Mouse (Mus musculus) gastrocnemius, postnatal 25 days (tissue): ENCODE data around the gene Ift52. TPM values are rescaled to one million over a fixed set of nuclear protein-coding genes. Genes with fewer than 3 reads are reported as not detected.
A peak's percentile ranks its signal among the peaks of the same experiment; 100 is the strongest.

Experiments
- DNase-seq: peaks from one replicate; pipeline ENCODE4 v3.0.0; 2022
- long read RNA-seq, 2 experiments: library from polyadenylated mRNA; stranded (forward); transcript quantifications; one replicate each; pipeline ENCODE4 v2.0.0; 2021
- total RNA-seq, 2 experiments: library from RNA; stranded (reverse); gene quantifications; 1 replicate in 1 of 2; 2 replicates in 1 of 2; pipeline ENCODE4 v1.2.3; 2021

Ift52 gene
- 10 to 100 TPM; 10.6 to 12.6 TPM for total RNA-seq
- long read RNA-seq, experiment 1, transcript Ift52-201 (13 exons, 2,248 nt) = major isoform, 13 of 13 reads
- long read RNA-seq, experiment 1, partial matches to known transcripts = 0 of 13 reads
- long read RNA-seq, experiment 1, other reads (novel, unspliced or antisense) = 0 of 13 reads
- long read RNA-seq, experiment 2, transcript Ift52-201 (13 exons, 2,248 nt) = major isoform, 11 of 15 reads
- long read RNA-seq, experiment 2, partial matches to known transcripts = 3 of 15 reads
- long read RNA-seq, experiment 2, other reads (novel, unspliced or antisense) = 1 of 15 reads

DNA sequence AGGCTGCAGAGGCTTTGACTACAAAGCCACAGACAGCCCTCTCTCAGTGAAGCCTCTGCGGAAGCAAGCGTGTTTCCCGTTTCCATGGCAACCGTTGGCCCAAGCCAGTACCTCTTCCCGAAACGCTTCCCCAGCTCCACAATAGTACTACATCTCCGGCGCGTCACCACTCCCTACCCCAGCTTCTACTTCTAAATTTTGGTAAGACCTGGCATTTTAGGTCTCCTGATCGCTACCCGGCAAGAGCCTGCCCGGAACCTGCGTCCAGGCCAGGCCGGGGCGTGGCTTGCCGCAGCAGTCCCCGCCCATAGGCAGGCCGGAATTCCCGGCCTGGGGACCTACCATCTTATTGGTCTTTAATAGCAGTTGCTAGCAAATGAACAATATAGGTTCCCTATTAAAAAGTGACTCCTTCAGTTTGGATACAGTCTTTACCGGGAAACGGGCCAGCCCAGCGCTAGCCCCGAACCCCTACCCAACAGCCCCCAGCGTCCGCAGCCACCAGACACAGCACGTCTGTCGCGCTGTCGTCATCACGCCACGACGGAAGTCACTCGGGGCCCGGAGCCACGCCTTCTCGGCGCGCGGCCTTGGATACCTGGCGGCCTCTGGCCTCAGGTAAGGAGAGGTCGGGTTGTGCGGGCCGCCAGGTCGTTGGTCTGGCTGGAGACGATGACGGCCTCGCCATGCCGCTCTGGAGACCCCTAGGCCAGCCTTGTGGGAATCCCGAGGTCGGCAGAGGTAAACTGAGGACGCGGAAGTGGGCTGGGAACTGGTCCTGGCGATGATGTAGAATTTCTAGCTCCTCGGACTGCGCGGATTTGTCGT is at the start of gene Ift52:
Ift52 (plus strand) TSS at position 439 of the 828 bp plus-strand sequence.
- peak; percentile 82 for DNase-seq

- DNase-seq = no peak
These were observed 48.8 kb upstream of the Ift52 start for GRCm38 (mm10) chr2:162968357-162968756.

GRCm38 (mm10) chr2:162969101-162969500 is 48.1 kb upstream of the Ift52 start:
- DNase-seq = no peak

DNA sequence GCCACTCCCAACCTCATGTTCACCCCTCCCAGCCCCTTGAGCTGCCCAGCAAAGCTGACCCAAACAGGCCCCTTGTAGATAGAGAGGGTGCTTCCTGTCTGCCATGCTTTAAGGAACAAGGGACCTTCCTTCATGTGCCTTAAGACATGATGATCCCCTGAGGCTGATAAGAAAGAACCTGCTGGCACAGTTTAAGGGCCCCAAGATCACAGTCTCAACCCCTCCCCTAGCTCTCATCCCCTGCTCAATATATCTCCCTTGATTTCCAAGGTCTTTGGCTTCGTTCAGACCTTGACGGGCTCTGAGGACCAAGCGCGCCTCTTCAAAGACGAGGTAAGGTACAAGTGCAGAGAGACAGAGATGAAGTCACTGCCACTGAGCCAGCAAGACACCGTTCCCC is 46.3 kb upstream of the Ift52 start:
- DNase-seq = no peak

- no peak for DNase-seq
These were observed 44.4 kb upstream of the Ift52 start for GRCm38 (mm10) chr2:162972752-162973151.

GRCm38 (mm10) chr2:162973206-162973605 is 43.9 kb upstream of the Ift52 start:
- no peak for DNase-seq

DNA sequence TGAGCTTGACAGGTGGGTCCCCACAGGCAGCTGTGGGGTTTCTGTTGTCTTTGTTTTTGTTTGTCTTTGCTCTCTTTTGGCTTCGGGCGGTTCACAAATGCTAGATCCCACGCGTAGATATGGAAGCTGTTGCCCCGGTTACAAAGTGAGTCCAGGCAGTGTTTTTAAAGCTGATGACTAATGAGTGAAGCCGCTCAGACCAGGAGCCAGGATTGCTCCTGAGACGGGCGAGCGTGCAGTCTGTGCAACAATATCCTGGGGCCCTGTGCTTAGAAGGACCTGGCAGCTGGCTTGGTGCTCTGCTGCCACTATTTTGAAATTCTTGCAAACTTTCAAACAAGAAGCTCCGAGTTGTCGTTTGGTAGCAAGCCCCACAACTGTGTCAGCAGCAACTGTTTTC is 43.5 kb upstream of the Ift52 start:
- DNase-seq = no peak

- peak; percentile 25 for DNase-seq
These were observed 41.9 kb upstream of the Ift52 start for GRCm38 (mm10) chr2:162975157-162975775.

- peak; percentile 31 for DNase-seq
These were observed 41.2 kb upstream of the Ift52 start for GRCm38 (mm10) chr2:162976001-162976400.

DNA sequence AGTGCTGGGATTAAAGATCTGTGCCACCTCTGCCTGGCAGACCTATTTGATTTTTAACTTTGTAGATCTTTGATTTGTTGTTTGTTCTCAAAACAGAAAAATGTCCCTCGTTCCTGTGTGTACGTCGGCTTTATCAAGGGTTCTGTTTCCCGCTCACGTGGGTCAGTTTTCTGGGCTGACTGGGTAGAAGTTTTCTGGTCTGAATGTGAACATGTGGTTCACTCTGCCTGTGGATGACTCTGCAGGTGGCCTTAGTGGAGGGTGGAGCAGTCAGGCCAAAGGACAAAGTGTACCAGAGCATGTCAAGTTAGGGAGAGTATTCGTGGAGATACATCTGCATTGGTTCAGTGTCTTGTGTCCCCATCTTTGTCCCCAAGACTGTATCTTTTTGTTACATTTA is 32.8 kb upstream of the Ift52 start:
- DNase-seq = no peak

DNA sequence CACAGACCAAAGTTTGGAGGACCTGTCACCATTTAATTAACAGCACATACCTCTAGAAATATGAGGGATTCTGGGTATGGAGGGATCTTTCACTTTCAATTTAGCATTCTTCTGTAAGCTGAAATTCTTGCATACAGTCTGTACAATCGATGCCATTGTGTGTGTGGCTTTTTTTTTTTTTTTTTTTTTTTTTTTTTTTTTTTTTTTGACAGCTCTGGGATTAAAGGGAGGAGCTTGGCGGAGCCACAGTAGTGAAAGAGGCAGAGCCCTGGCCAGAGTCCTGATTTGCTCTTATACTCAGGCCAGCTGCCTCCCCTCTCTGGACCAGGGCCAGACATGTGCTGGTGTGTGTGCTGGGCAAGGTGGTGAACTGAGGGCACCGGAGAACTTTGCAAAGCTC is 31.2 kb upstream of the Ift52 start:
- DNase-seq = no peak

DNA sequence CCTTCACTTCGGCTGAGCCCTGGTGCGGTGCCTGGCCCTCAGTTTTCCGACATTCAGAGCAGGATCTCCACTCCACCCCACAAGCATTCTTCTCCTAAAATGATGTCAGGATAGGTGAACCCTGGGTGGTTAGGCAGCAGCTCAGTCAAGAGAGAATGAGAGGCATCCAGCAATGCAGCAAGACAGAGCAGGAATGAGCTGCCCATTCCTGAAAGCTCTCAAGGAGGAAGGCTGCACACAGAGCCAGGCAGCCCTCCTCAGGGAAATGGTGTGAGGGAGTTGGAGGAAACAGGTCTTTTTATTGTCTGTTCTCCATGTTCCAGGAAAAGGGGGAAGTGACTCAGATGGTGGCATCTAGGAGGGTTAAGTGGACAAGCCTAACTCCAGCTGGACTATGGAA is 30.4 kb upstream of the Ift52 start:
- DNase-seq = no peak

DNA sequence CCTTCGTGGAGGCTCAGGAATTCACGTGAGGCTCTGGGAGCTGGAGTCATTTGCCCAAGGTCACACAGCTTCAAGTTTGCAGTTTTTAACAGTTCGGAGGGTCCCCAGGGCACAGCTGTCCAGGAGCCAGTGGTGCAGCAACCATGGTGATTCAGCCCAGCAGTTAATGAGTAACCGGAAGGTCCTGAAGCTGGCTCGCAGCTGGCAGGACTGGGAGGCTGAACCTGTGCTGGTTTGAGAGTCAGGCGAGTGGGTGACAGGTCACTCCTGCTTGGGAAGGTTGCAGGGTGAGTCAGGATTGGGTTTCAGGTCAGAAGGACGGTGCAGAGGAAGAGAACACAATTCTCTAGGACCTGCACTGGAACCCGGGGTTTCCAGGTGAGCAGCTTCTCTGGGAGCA is 29.9 kb upstream of the Ift52 start, which contains the start of gene Sgk2:
Sgk2 (plus strand) TSS at position 113 of the 400 bp plus-strand sequence.
- no peak for DNase-seq

DNA sequence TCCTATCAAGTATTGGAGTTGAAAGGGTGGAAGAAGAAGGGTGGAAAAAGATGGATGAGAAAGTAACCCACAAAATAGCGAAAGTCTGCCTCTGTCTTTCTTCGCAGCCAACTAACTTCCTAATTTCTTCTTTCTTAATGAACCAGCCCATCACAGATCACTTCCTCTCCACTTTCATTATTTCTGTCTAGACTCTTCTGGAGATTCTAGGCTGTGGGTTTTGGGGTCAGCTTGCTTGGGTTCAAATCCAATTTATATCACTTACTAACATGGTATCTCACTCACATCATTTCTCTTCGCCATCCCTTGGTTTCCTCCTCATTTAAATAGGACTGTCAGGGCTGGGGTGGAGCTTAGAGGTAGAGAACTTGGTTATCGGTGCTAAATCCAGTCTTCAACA is 28.9 kb upstream of the Ift52 start:
- DNase-seq = no peak

- DNase-seq = no peak
These were observed 25.6 kb upstream of the Ift52 start for GRCm38 (mm10) chr2:162991394-162992083.

- no peak for DNase-seq
These were observed 25.1 kb upstream of the Ift52 start for GRCm38 (mm10) chr2:162992084-162992437.

DNA sequence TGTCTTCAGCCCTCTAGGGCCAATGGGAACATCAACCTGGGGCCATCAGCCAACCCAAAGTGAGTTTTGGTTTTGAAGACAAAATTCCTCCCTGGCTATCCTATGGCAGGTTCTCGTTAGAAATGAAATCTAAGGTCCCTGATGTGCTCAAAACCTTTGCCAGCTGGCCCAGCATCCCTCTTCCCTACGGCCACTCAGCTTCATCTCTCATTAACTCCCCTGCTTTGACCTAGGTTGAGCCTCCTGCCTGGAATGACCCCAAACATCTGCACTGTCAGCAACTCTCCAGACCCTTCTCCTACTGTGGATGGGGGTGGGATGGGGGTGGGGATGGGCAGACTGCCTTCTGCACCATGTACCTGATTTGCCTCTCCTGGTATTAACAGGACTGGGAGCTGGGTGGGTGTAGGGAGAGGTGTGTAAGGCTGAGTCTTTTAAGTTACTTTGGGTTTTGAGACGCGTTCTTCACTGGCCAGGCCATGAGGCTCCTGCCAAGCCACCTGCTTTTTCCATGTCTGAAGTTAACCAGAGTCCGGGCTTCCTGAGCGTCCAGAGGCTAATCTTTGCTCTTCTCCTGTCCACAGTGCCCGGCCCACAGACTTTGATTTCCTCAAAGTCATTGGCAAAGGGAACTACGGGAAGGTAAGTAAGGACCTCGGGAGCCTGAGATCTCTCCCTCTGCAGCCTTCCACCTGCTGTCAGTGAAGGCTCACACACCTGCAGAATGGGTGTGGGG is 23.1 kb upstream of the Ift52 start:
- DNase-seq = no peak

GRCm38 (mm10) chr2:162998528-162999230 is 18.5 kb upstream of the Ift52 start:
- DNase-seq = no peak

DNA sequence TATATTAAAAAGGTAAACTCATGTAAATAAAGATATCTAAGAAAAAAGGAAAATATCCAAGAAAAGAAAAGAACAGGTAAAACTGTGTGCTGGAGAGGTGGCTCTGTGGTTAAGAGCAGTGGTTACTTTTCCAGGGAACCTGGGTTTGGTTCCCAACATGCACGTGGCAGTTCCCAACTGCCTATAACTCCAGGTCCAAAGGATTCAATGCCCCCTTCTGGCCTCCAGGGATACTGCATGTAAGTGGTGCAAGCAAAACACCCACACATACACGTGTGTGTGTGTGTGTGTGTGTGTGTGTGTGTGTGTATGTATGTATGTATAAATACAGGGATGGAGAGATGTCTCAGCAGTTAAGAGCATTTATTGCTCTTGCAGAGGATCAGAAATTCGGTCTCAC is 17.4 kb upstream of the Ift52 start:
- no peak for DNase-seq

- no peak for DNase-seq
These were observed 16.1 kb upstream of the Ift52 start for GRCm38 (mm10) chr2:163001071-163001470.

DNA sequence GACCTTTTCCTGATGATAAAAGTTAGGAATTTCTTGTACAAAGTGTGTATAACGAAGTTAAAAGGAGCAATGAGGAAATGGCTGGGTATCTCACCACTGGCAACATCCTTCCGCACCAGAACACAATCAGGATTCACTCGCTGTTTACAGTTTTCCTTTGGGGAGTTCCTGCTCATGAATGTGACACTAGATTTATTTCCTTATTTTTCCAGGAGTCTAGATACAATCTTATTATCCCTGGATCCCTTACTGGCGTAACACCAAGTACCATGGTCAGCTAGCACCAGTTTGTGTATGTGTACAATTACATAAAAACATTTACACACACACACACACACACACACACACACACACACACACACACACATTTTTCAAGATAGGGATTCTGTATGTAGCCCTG is 9.9 kb upstream of the Ift52 start:
- DNase-seq = no peak
